Mouse (Mus musculus) heart, embryonic 16.5 days (tissue): ENCODE measurements around the gene Thsd7a. TPM values are rescaled to one million over a fixed set of nuclear protein-coding genes. Genes with fewer than 3 reads are reported as not detected.

Experiments
- ATAC-seq: fragments of 200-750 bp; cut with Nextera tagmentation; replicated peaks from 2 replicates; pipeline ENCODE4 v1.8.0; 2017; ENCODE audit warnings: moderate number of reproducible peaks; ENCODE audit not compliant: insufficient read depth, low FRiP score; ENCODE audit errors: extremely low read depth
- H3K27ac ChIP-seq: fragments of 300-500 bp; sonication (generic); 2 replicates; pipeline ENCODE4 v1.5.1; 2014; ENCODE audit warnings: mild to moderate bottlenecking, low read length, control low read depth, moderate library complexity
- H3K27me3 ChIP-seq: fragments of 300-500 bp; sonication (generic); 2 replicates; pipeline ENCODE4 v1.6.1; 2014; ENCODE audit warnings: low read length, mixed read lengths; ENCODE audit not compliant: control insufficient read depth, insufficient read depth
- H3K36me3 ChIP-seq: fragments of 300-500 bp; sonication (generic); 2 replicates; pipeline ENCODE4 v1.6.1; 2014; ENCODE audit not compliant: control insufficient read depth, insufficient read depth
- H3K4me1 ChIP-seq: fragments of 300-500 bp; sonication (generic); 2 replicates; pipeline ENCODE4 v1.6.1; 2014; ENCODE audit warnings: low read length, mixed read lengths; ENCODE audit not compliant: control insufficient read depth, insufficient read depth
- H3K4me2 ChIP-seq: fragments of 300-500 bp; sonication (generic); 2 replicates; pipeline ENCODE4 v1.6.1; 2014; ENCODE audit warnings: low read depth, mild to moderate bottlenecking, control low read depth, low read length
- H3K4me3 ChIP-seq: fragments of 300-500 bp; sonication (generic); 2 replicates; pipeline ENCODE4 v1.5.1; 2014; ENCODE audit warnings: mild to moderate bottlenecking, control low read depth, low read length
- H3K9ac ChIP-seq: fragments of 300-500 bp; sonication (generic); 2 replicates; pipeline ENCODE4 v1.6.1; 2014; ENCODE audit warnings: low read length, control low read depth
- H3K9me3 ChIP-seq: fragments of 300-500 bp; sonication (generic); replicated peaks from 2 replicates; pipeline ENCODE4 v1.6.1; 2016; ENCODE audit warnings: low read length; ENCODE audit not compliant: control insufficient read depth
- WGBS: fragments of 180-500 bp; shearing (Covaris S2); extraction: QIAGEN DNeasy Blood & Tissue Kit; methylation state at CpG from one replicate; pipeline ENCODE4 v1.1.7; 2014; 5-methylcytosine and 5-hydroxymethylcytosine counted together
- polyA plus RNA-seq: library from polyadenylated mRNA; unstranded; fragments of >200 nt; fragmentation: Nextera tagmentation; extraction: Ambion mirVana; gene quantifications from 2 replicates; pipeline ENCODE4 v1.2.1, GENCODE M21; 2015

Thsd7a gene
- polyA plus RNA-seq, 1 experiment from 2014 or later = 3.3 TPM

DNA sequence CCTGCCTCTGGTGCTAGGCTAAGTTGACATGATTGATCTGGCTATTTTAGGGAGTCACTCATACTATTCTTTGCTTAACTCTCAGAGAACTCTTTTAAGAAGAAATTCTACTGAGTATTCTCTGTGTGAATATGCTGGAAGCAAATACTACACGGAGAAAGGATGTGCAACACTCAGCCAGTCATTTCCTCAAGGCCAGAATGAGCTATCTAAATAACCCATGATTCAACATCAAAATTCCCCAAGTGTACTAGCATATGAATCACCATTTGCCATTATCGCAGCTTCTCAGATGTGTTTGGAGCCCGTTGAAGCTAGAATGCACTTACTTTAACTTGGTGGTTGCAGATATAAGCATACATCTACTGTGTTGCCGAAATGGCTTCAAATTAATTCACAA is 147.0 kb downstream of the Thsd7a start:
- Histone ChIP-seq H3K4me1 (no peaks in the 10 kb centered on the region), H3K27ac (no peak overlapping the region), H3K4me3 (no peak overlapping the region), H3K9me3 (no peaks in the 10 kb centered on the region), H3K27me3 (no peaks in the 10 kb centered on the region), H3K36me3 (no peaks in the 10 kb centered on the region), H3K9ac (no peak overlapping the region), H3K4me2 (no peak overlapping the region)
- WGBS = 75% methylated on average over 4 of the region's 4 CpGs
- no peak for ATAC-seq

GRCm38 (mm10) chr6:12584456-12584855 is 164.8 kb downstream of the Thsd7a start:
- Histone ChIP-seq H3K36me3 (no peaks in the 10 kb centered on the region), H3K4me3 (no peak overlapping the region), H3K27ac (no peak overlapping the region), H3K4me1 (no peaks in the 10 kb centered on the region), H3K4me2 (no peak overlapping the region), H3K9ac (no peak overlapping the region), H3K9me3 (no peaks in the 10 kb centered on the region), H3K27me3 (no peaks in the 10 kb centered on the region)
- 80% methylated on average over 4 of the region's 4 CpGs for WGBS
- ATAC-seq = no peak

GRCm38 (mm10) chr6:12581143-12581542 is 168.1 kb downstream of the Thsd7a start:
- H3K4me3 ChIP-seq = no peak overlapping the region
- H3K4me1 ChIP-seq = no peaks in the 10 kb centered on the region
- no peak overlapping the region for H3K4me2 ChIP-seq
- H3K36me3 ChIP-seq = no peaks in the 10 kb centered on the region
- H3K27me3 ChIP-seq = no peaks in the 10 kb centered on the region
- no peak overlapping the region for H3K27ac ChIP-seq
- 44% methylated on average over 3 of the region's 3 CpGs for WGBS
- no peaks in the 10 kb centered on the region for H3K9me3 ChIP-seq
- no peak for ATAC-seq
- no peak overlapping the region for H3K9ac ChIP-seq

- ATAC-seq = no peak
- Histone ChIP-seq H3K27ac (no peak overlapping the region), H3K4me2 (no peak overlapping the region), H3K4me1 (no peaks in the 10 kb centered on the region), H3K4me3 (no peak overlapping the region), H3K36me3 (no peaks in the 10 kb centered on the region), H3K27me3 (no peaks in the 10 kb centered on the region), H3K9ac (no peak overlapping the region), H3K9me3 (no peaks in the 10 kb centered on the region)
- 56% methylated on average over 6 of the region's 6 CpGs for WGBS
These were observed 173.5 kb downstream of the Thsd7a start for GRCm38 (mm10) chr6:12575619-12576216.

- Histone ChIP-seq H3K27me3 (no peaks in the 10 kb centered on the region), H3K9ac (no peak overlapping the region), H3K4me3 (no peak overlapping the region), H3K36me3 (no peaks in the 10 kb centered on the region), H3K9me3 (no peaks in the 10 kb centered on the region), H3K4me2 (no peak overlapping the region), H3K27ac (no peak overlapping the region), H3K4me1 (no peaks in the 10 kb centered on the region)
- no peak for ATAC-seq
- WGBS = 81% methylated on average over 5 of the region's 5 CpGs
These were observed 177.0 kb downstream of the Thsd7a start for GRCm38 (mm10) chr6:12572202-12572601.

DNA sequence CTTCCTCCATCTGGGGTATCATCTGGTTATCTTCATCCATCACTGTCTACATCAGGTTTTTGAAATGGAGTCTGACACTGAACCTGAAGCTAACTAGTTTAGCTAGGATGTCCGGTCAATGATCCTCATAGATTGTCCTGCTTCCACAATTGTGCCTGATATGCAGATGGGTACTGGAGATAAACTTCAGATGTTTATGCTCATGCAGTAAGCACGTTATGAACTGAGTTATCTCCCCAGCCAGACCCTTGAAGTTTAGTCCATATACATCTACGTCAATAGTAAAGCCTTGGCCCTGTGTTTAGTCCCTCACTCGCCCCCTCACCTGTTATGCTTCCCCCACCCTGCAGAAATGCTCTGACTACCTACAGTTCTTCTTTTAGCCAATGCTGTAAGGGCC is 184.1 kb downstream of the Thsd7a start:
- H3K4me2 ChIP-seq = no peak overlapping the region
- no peak for ATAC-seq
- no peak overlapping the region for H3K27ac ChIP-seq
- 81% methylated on average over 4 of the region's 4 CpGs for whole genome bisulfite sequencing
- H3K4me1 ChIP-seq = no peaks in the 10 kb centered on the region
- H3K9me3 ChIP-seq = no peaks in the 10 kb centered on the region
- H3K9ac ChIP-seq = no peak overlapping the region
- no peaks in the 10 kb centered on the region for H3K36me3 ChIP-seq
- no peaks in the 10 kb centered on the region for H3K27me3 ChIP-seq
- no peak overlapping the region for H3K4me3 ChIP-seq

DNA sequence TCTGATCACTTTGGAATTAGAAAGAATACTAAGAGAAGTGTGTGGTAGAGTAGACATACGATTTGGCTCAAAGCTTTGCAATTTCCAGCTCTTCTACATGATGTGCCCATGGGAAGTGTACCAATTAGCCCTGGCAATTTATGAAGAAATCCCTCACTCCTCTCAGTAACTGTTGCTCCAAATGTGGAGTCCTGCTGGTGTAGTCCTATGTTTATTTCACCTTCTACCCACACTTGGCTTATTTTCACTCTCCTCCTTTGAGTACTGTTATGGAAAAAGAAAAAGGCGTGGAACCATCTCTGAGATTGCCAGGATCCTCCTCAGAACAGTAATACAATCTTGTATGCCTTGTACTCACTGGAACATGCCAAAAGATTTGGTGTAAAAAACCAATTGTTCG is 186.9 kb downstream of the Thsd7a start:
- Histone ChIP-seq H3K27ac (no peak overlapping the region), H3K9ac (no peak overlapping the region), H3K9me3 (no peaks in the 10 kb centered on the region), H3K4me1 (no peaks in the 10 kb centered on the region), H3K4me2 (no peak overlapping the region), H3K27me3 (no peaks in the 10 kb centered on the region), H3K36me3 (no peaks in the 10 kb centered on the region), H3K4me3 (no peak overlapping the region)
- no peak for ATAC-seq
- WGBS = 77% methylated on average over 3 of the region's 3 CpGs

DNA sequence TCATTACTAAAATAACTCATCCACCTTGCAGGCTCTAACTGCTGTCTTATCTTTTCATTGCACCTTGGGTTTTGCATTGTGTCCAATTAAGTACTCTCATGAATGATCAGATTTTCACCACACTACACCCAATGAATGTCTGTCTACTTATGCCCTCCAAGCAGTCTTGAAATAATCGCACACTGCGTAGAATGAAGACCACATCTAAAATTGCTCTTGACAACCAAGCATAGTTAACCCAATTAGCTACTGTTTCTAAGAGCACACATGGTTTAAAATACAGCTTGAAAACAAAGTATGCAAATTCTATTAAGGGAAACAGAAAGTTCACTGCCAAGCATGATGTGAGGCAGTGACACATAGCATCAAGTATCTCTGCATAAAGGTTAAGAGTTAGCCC is 188.7 kb downstream of the Thsd7a start:
- Histone ChIP-seq H3K36me3 (no peaks in the 10 kb centered on the region), H3K9ac (no peak overlapping the region), H3K4me1 (no peaks in the 10 kb centered on the region), H3K4me3 (no peak overlapping the region), H3K9me3 (no peaks in the 10 kb centered on the region), H3K27me3 (no peaks in the 10 kb centered on the region), H3K27ac (no peak overlapping the region), H3K4me2 (no peak overlapping the region)
- WGBS = 95% methylated on average over 2 of the region's 2 CpGs
- ATAC-seq = no peak

DNA sequence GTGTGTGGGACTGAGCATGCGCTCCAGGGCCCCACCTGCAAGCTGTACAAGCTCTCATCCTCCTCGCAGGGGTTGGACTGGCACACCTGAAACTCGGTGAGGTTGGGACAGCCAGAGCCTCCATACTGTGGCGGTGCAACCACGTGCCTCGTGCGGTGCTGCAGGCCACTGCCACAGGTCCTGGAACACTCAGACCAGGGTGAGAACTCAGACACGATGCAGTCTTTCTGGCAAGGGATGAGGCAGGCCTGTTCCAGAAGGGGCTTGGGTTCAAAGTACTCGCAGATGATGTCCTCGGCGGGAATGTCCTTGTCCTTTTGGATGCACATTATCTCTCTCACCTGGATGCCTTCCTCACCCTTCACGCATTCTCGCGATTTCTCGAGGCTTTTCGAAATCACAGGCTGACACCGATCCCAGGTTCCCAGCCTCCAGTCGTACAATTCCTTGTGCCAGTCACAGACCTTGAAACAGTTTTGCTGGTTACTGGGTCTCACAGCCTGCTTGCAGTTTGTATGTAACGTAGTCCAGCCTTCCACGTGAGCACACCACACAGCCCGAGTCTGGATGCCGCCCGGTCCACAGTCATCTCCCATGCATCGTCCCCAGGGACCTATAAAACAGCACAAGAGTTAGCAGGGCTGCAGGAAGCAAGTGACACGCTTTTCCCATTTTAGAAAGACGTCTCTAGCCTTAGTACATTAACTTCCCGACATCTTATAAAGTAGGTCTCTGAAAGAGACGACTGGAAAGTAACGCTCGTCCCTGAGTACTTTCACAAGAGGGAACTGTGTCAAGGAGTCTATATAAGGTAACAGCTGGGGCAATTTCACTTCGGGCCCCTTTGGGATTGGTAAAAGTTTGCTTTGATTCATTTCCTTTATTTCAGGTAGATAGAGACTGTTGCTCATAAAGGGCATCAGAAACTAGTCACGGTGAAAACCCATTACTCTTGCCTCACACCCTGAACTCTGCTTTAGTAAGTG is 193.8 kb downstream of the Thsd7a start:
- Histone ChIP-seq H3K27ac (no peak overlapping the region), H3K36me3 (no peaks in the 10 kb centered on the region), H3K4me3 (no peak overlapping the region), H3K27me3 (no peaks in the 10 kb centered on the region), H3K9me3 (no peaks in the 10 kb centered on the region), H3K9ac (no peak overlapping the region), H3K4me2 (no peak overlapping the region), H3K4me1 (no peaks in the 10 kb centered on the region)
- 81% methylated on average over 32 of the region's 32 CpGs for WGBS
- no peak for ATAC-seq
